ENCODE assay signal across 10 mouse cellular contexts in genomic region chr6:114462747-114463146, GRCm38 (mm10).
DNase-seq lines count a peak whose midpoint lies in the region; ATAC-seq and TF ChIP-seq lines count a peak whose summit lies in the region.
"Had no signal": no experiment of that assay in that cellular context is flagged by ENCODE, and none has a peak within 500 bp of the region (broad histone marks: within the 10 kb centered on the region; RNA-seq: fewer than 3 reads in every experiment).

No protein-coding gene starts in this region.

- H3K4me3 ChIP-seq in forebrain, postnatal 0 days (ENCODE audit: low read depth, low read length) = no peak overlapping the region
- no peak overlapping the region for H3K4me3 ChIP-seq in forebrain, embryonic 16.5 days (replicated peaks; ENCODE audit: low read length)
- H3K4me3 ChIP-seq in midbrain, embryonic 10.5 days = no peak overlapping the region
- no peak overlapping the region for H3K4me3 ChIP-seq in midbrain, embryonic 11.5 days (ENCODE audit: low read depth, low read length)
- H3K4me3 ChIP-seq: heart, embryonic 15.5 days; lung, embryonic 15.5 days had no signal

- peak; percentile 56 for DNase-seq in forebrain, postnatal 0 days
- DNase-seq in midbrain, embryonic 10.5 days (ENCODE audit: low spot score) = peak; percentile 48
- DNase-seq in midbrain, embryonic 11.5 days (ENCODE audit: low spot score, missing footprints) = no peak
- DNase-seq in brain, adult 2 months (ENCODE audit: low read depth, low spot score) = peak; percentile 49
- peak; percentile 15 for DNase-seq in naive thymus-derived CD4-positive, alpha-beta T cell, adult 2 months (ENCODE audit: low read depth)
- no peak for DNase-seq in gastrocnemius, adult 18-20 months (ENCODE audit: low spot score)

- 0 out of 2 replicates have a peak, but pooled peaks cover 3% of the 10 kb centered on the region for H3K9me3 ChIP-seq in forebrain, postnatal 0 days (ENCODE audit: low read length)
- 0 out of 2 replicates have a peak, but pooled peaks cover 3% of the 10 kb centered on the region for H3K9me3 ChIP-seq in forebrain, embryonic 16.5 days (ENCODE audit: control insufficient read depth, low read length)
- H3K9me3 ChIP-seq in midbrain, embryonic 10.5 days (replicated peaks) = peaks cover 12% of the 10 kb centered on the region; the same call in 1 of the 2 replicates
- 0 out of 2 replicates have a peak, but pooled peaks cover 3% of the 10 kb centered on the region for H3K9me3 ChIP-seq in midbrain, embryonic 11.5 days (ENCODE audit: control insufficient read depth, low read length)
- H3K9me3 ChIP-seq: heart, embryonic 15.5 days; lung, embryonic 15.5 days had no signal

- H3K4me2 ChIP-seq in forebrain, postnatal 0 days (ENCODE audit: low read depth) = no peak overlapping the region
- no peak overlapping the region for H3K4me2 ChIP-seq in forebrain, embryonic 16.5 days (ENCODE audit: low read length)
- no peak overlapping the region for H3K4me2 ChIP-seq in midbrain, embryonic 11.5 days
- H3K4me2 ChIP-seq: heart, embryonic 15.5 days; lung, embryonic 15.5 days had no signal

- no peaks in the 10 kb centered on the region for H3K27me3 ChIP-seq in forebrain, postnatal 0 days (ENCODE audit: insufficient read depth, low read length)
- no peaks in the 10 kb centered on the region for H3K27me3 ChIP-seq in forebrain, embryonic 16.5 days (replicated peaks; ENCODE audit: control insufficient read depth, insufficient read depth, low read length)
- H3K27me3 ChIP-seq in midbrain, embryonic 10.5 days (ENCODE audit: low read depth, poor library complexity, severe bottlenecking) = no peaks in the 10 kb centered on the region
- no peaks in the 10 kb centered on the region for H3K27me3 ChIP-seq in midbrain, embryonic 11.5 days (ENCODE audit: control insufficient read depth, insufficient read depth, low read length)
- H3K27me3 ChIP-seq: heart, embryonic 15.5 days; lung, embryonic 15.5 days had no signal

- H3K9ac ChIP-seq in forebrain, postnatal 0 days = no peak overlapping the region
- H3K9ac ChIP-seq in forebrain, embryonic 16.5 days (replicated peaks; ENCODE audit: low read depth, low read length) = no peak overlapping the region
- H3K9ac ChIP-seq in midbrain, embryonic 11.5 days (ENCODE audit: low read length) = no peak overlapping the region
- H3K9ac ChIP-seq: heart, embryonic 15.5 days; lung, embryonic 15.5 days had no signal

- peak; percentile 69 for TF ChIP-seq CTCF in forebrain, postnatal 0 days (IDR thresholded peaks at IDR 0.05; ENCODE audit: low read depth)

- ATAC-seq in forebrain, postnatal 0 days = no peak
- no peak for ATAC-seq in forebrain, embryonic 16.5 days
- no peak for ATAC-seq in midbrain, embryonic 11.5 days (ENCODE audit: low FRiP score)
- no peak for ATAC-seq in granulocyte monocyte progenitor cell, adult 5-6 weeks (replicated peaks; ENCODE audit: poor library complexity, severe bottlenecking)

- WGBS in forebrain, postnatal 0 days = 24% methylated on average over 4 of the region's 4 CpGs
- WGBS in forebrain, embryonic 16.5 days = 22% methylated on average over 4 of the region's 4 CpGs
- 23% methylated on average over 4 of the region's 4 CpGs for WGBS in midbrain, embryonic 10.5 days
- 25% methylated on average over 4 of the region's 4 CpGs for WGBS in midbrain, embryonic 11.5 days

- no peak overlapping the region for H3K27ac ChIP-seq in forebrain, postnatal 0 days (ENCODE audit: low read depth, low read length)
- no peak overlapping the region for H3K27ac ChIP-seq in forebrain, embryonic 16.5 days (ENCODE audit: low read length)
- H3K27ac ChIP-seq in midbrain, embryonic 10.5 days (replicated peaks) = no peak overlapping the region
- no peak overlapping the region for H3K27ac ChIP-seq in midbrain, embryonic 11.5 days (ENCODE audit: low read depth, low read length)
- H3K27ac ChIP-seq: heart, embryonic 15.5 days; lung, embryonic 15.5 days had no signal

- no peaks in the 10 kb centered on the region for H3K4me1 ChIP-seq in forebrain, postnatal 0 days (ENCODE audit: insufficient read depth)
- peaks cover 4% of the 10 kb centered on the region; the same call in 1 of the 2 replicates for H3K4me1 ChIP-seq in forebrain, embryonic 16.5 days (replicated peaks; ENCODE audit: control insufficient read depth, insufficient read depth, low read length)
- H3K4me1 ChIP-seq in midbrain, embryonic 10.5 days = peaks cover 4% of the 10 kb centered on the region
- no peaks in the 10 kb centered on the region for H3K4me1 ChIP-seq in midbrain, embryonic 11.5 days (ENCODE audit: control insufficient read depth, insufficient read depth, low read length)
- H3K4me1 ChIP-seq: lung, embryonic 15.5 days had no signal

- no peaks in the 10 kb centered on the region for H3K36me3 ChIP-seq in forebrain, postnatal 0 days (ENCODE audit: insufficient read depth)
- no peaks in the 10 kb centered on the region for H3K36me3 ChIP-seq in forebrain, embryonic 16.5 days (ENCODE audit: control insufficient read depth, insufficient read depth)
- H3K36me3 ChIP-seq in midbrain, embryonic 10.5 days = no peaks in the 10 kb centered on the region
- no peaks in the 10 kb centered on the region for H3K36me3 ChIP-seq in midbrain, embryonic 11.5 days (ENCODE audit: control insufficient read depth, insufficient read depth, low read length)
- H3K36me3 ChIP-seq: heart, embryonic 15.5 days; lung, embryonic 15.5 days had no signal

Comparison
In these comparisons a context has a peak if more than half of its experiments do, and no peak if none do; other contexts are left out.
1. DNase-seq: peak in forebrain, postnatal 0 days (single experiment), midbrain, embryonic 10.5 days (single experiment), brain, adult 2 months (single experiment) and naive thymus-derived CD4-positive, alpha-beta T cell, adult 2 months (single experiment); none in midbrain, embryonic 11.5 days (single experiment) and gastrocnemius, adult 18-20 months (single experiment).